Mouse (Mus musculus) thymus, adult 2 months (tissue): ENCODE data around the gene Nt5dc3. TPM values are rescaled to one million over a fixed set of nuclear protein-coding genes. Genes with fewer than 3 reads are reported as not detected.

Experiments
- DNase-seq: peaks from one replicate; pipeline ENCODE4 v3.0.0; 2021
- H3K27ac ChIP-seq: fragments of 200-500 bp; 2 replicates; pipeline ENCODE4 v1.5.1; 2012; ENCODE audit warnings: low read length, control low read depth; ENCODE audit not compliant: control insufficient read depth, insufficient read depth
- H3K27me3 ChIP-seq: fragments of 200-500 bp; 2 replicates; pipeline ENCODE4 v1.6.1; 2012; ENCODE audit warnings: mild to moderate bottlenecking, low read length, moderate library complexity, mixed read lengths; ENCODE audit not compliant: control insufficient read depth, insufficient read depth
- H3K36me3 ChIP-seq: fragments of 200-500 bp; 2 replicates; pipeline ENCODE4 v1.6.1; 2012; ENCODE audit warnings: mild to moderate bottlenecking, low read length, moderate library complexity; ENCODE audit not compliant: control insufficient read depth, insufficient read depth
- H3K4me1 ChIP-seq: fragments of 200-500 bp; replicated peaks from 2 replicates; pipeline ENCODE4 v1.6.1; 2012; ENCODE audit warnings: low read length; ENCODE audit not compliant: control insufficient read depth, insufficient read depth
- H3K4me3 ChIP-seq: fragments of 200-500 bp; 2 replicates; pipeline ENCODE4 v1.5.1; 2012; ENCODE audit warnings: mild to moderate bottlenecking, low read length, control low read depth, moderate library complexity; ENCODE audit not compliant: control insufficient read depth, insufficient read depth
- CTCF ChIP-seq: fragments of 200-500 bp; IDR thresholded peaks from 2 replicates; pipeline ENCODE4 v1.5.1; 2012; ENCODE audit warnings: mild to moderate bottlenecking, control low read depth, low read length, moderate library complexity, borderline replicate concordance; ENCODE audit not compliant: control insufficient read depth, poor library complexity, insufficient read depth; ENCODE audit errors: extremely low read depth
- POLR2A ChIP-seq: fragments of 200-500 bp; IDR thresholded peaks from 2 replicates; pipeline ENCODE4 v1.6.1; 2012; ENCODE audit warnings: mild to moderate bottlenecking, low read length, control low read depth, moderate library complexity; ENCODE audit not compliant: control insufficient read depth, poor library complexity, insufficient read depth; ENCODE audit errors: extremely low read depth
- WGBS: fragments of 180-500 bp; shearing (Covaris S2); methylation state at CpG from one replicate; pipeline ENCODE4 v1.1.7; 2018; 5-methylcytosine and 5-hydroxymethylcytosine counted together
- polyA plus RNA-seq: library from polyadenylated mRNA; depleted of rRNA; stranded (reverse); fragments of >200 nt; gene quantifications from 2 replicates; pipeline ENCODE4 v1.2.3, GENCODE M21; 2012

Nt5dc3 gene
- polyA plus RNA-seq, 1 experiment, result 7.5 TPM

DNA sequence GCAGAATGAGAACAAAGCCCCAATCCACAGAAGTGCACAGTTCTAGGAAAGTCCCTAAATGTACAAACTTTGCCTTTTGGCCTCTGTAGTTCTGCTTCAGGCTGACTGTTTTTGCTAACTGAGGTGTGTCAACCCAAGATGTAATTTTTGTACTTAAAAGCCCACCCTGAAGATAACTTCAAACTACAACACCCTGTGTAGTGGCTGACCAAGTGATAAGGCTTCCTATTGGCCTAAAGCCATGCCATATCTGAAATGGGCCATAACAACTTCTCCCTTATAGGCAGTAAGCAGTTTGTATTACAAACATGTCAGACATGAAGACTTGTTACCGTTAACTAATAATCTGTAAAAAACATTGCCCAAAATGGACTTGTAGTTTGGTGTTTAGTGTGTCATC lies 21.1 kb upstream of the Nt5dc3 start:
- H3K36me3 ChIP-seq, result no peaks in the 10 kb centered on the region
- no peak overlapping the region for H3K27ac ChIP-seq
- TF ChIP-seq POLR2A (no peak), CTCF (no peak)
- whole genome bisulfite sequencing, result 98% methylated on average over 1 of the region's 1 CpGs
- no peak overlapping the region for H3K4me3 ChIP-seq
- no peak for DNase-seq
- H3K27me3 ChIP-seq, result no peaks in the 10 kb centered on the region
- H3K4me1 ChIP-seq, result no peaks in the 10 kb centered on the region

DNA sequence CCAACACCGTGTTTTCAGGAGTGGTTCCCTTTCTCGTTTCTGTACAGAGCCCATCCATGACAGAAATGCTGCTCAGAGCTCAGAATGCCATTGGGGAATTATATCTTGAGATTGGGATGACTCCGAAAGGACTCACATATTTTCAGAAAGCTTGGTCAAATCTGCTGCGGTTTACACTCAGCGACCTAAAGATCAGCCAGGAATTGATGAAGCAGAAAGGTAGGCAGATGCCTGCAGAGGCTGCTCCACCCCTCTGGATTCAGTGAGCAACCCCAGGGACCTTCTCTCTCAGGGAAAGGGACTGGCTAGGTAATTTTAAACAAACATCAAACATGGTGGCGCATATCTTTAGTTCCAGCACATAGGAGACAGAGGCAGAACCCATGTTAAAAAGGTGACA lies 20.6 kb upstream of the Nt5dc3 start:
- no peaks in the 10 kb centered on the region for H3K27me3 ChIP-seq
- H3K36me3 ChIP-seq, result no peaks in the 10 kb centered on the region
- H3K4me3 ChIP-seq, result no peak overlapping the region
- DNase-seq, result no peak
- H3K27ac ChIP-seq, result no peak overlapping the region
- no peak for TF ChIP-seq CTCF
- TF ChIP-seq POLR2A, result no peak
- WGBS, result 92% methylated on average over 6 of the region's 6 CpGs
- no peaks in the 10 kb centered on the region for H3K4me1 ChIP-seq

DNA sequence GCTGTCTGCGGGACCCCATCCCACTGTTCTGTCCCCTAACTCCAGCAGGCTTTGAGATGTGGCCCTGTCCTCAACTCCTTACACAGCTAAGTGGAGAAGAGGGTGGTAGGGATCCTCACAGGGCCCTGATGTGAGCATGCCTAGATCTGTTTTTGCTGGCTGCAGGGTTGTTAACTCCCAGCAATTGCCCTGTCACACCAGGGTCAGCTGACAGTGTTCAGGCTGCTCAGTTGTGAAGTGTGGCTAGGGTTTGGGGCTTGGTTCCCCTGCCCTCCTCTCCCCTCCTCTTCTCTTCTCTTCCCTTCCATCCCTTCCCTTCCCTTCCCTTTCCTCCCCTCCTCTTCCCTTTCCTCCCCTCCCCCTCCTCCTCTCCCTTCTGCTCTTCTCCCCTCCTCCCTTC lies 17.6 kb upstream of the Nt5dc3 start:
- Histone ChIP-seq H3K27me3 (no peaks in the 10 kb centered on the region), H3K36me3 (no peaks in the 10 kb centered on the region), H3K4me1 (no peaks in the 10 kb centered on the region), H3K4me3 (no peak overlapping the region), H3K27ac (no peak overlapping the region)
- 95% methylated on average over 1 of the region's 1 CpGs for WGBS
- no peak for DNase-seq
- TF ChIP-seq POLR2A (no peak), CTCF (no peak)

DNA sequence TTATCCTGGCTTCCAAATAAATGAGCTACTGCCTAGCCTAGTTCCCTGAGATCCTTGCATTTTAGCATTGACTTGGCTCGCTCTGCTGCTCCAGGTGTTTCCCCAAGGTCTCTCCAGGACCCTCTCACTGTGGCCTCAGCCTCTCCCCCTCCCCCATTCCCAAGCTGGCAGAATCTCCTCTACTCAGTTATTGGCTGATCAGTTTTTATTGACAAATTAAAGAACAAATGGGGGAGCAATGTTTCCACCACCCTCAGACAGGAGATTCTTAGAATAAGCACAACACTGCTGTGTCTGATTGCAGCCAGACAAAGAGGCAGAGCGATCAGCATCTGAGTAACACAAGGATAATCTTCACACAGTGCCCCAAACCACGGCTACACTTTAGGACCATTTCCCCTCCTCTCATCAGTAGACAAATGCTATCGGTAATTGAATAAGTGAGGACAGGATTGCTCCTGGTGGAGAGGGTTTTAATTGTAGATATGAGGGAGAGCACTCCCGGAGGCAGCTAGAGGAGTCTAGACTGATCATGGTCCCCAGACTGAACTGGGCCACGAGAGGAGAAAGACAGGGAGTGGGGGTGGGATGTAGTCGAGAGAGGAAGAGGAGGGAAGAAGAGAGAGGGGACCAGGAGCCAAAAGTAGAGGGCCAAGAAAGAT lies 17.0 kb upstream of the Nt5dc3 start:
- no peak overlapping the region for H3K4me3 ChIP-seq
- H3K36me3 ChIP-seq, result no peaks in the 10 kb centered on the region
- no peak overlapping the region for H3K27ac ChIP-seq
- WGBS, result 76% methylated on average over 7 of the region's 7 CpGs
- no peaks in the 10 kb centered on the region for H3K27me3 ChIP-seq
- DNase-seq, result no peak
- H3K4me1 ChIP-seq, result no peaks in the 10 kb centered on the region
- TF ChIP-seq POLR2A, result no peak
- TF ChIP-seq CTCF, result no peak

DNA sequence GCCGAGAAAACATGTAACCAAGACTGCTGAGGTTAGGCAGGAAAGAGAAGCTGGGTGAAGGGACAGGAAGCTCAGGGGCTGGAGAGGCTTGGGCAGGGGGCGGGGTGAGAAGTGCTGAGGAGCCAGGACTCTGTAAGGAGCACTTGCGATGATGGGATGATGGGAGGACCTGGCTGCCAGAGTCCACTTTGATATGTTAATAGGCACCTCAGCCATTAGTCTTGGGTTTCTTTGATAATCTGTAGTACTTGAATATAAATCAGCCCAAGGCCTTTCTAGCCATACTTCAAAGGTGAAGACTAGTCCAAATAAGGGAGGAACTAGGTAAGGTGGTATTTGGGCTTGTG lies 16.4 kb upstream of the Nt5dc3 start:
- DNase-seq, result no peak
- WGBS, result 67% methylated on average over 3 of the region's 3 CpGs

DNA sequence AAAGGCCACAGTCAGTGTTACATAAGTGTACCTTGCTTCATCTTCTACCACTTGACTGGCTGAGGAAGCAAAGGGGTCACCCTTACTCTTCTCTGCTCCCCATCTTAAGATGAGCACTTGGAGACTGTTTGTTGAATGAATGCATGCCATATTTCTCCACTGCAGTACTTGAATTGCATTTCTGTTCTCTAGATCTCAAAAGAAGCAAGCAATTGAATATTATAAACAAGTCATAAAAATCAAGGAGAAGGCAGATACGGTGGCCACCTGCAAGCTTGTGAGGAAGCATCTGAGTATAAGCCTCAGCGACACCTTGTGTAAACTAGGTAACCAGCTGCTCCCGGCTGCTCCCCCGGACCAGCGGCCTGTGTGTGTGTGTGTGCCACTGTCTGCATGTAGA lies 15.1 kb upstream of the Nt5dc3 start, which contains the start of gene Gm49358:
Gm49358 (plus strand) TSS at position 301 of the 400 bp plus-strand sequence.
- H3K27me3 ChIP-seq, result no peaks in the 10 kb centered on the region
- H3K36me3 ChIP-seq, result no peaks in the 10 kb centered on the region
- H3K27ac ChIP-seq, result no peak within 1 kb of the TSS
- DNase-seq, result no peak
- 94% methylated on average over 5 of the region's 5 CpGs for WGBS
- TF ChIP-seq POLR2A (no peak), CTCF (no peak)
- H3K4me3 ChIP-seq, result no peak within 1 kb of the TSS
- H3K4me1 ChIP-seq, result no peaks in the 10 kb centered on the region

More for the DNA sequence above, 16.4 kb upstream of the Nt5dc3 start:
- H3K27me3 ChIP-seq, result no peaks in the 10 kb centered on the region
- no peak overlapping the region for H3K4me3 ChIP-seq
- TF ChIP-seq POLR2A, result no peak
- no peak for TF ChIP-seq CTCF
- no peaks in the 10 kb centered on the region for H3K36me3 ChIP-seq
- no peaks in the 10 kb centered on the region for H3K4me1 ChIP-seq
- H3K27ac ChIP-seq, result no peak overlapping the region
